In genomic region chr1:166429809-166430431, GRCm38 (mm10) we compare ENCODE assay signal across 9 mouse cellular contexts. TPM values are rescaled to one million over a fixed set of nuclear protein-coding genes. Genes with fewer than 3 reads are reported as not detected.
A peak's percentile ranks its signal among the peaks of the same experiment; 100 is the strongest.
DNase-seq lines count a peak whose midpoint lies in the region; ATAC-seq and TF ChIP-seq lines count a peak whose summit lies in the region.
"Had no signal": no experiment of that assay in that cellular context is flagged by ENCODE, and none has a peak within 500 bp of the region (broad histone marks: within the 10 kb centered on the region; RNA-seq: fewer than 3 reads in every experiment).

No protein-coding gene starts in this region.

- no peaks in the 10 kb centered on the region for H3K9me3 ChIP-seq in hindbrain, postnatal 0 days (ENCODE audit: low read length)
- H3K9me3 ChIP-seq in hindbrain, embryonic 10.5 days: no peaks in the 10 kb centered on the region
- H3K9me3 ChIP-seq in kidney, embryonic 16.5 days (ENCODE audit: low read length): no peaks in the 10 kb centered on the region
- H3K9me3 ChIP-seq: neural tube, embryonic 12.5 days had no signal

- no peak for TF ChIP-seq POLR2A in cortical plate, adult 2 months (IDR thresholded peaks at IDR 0.05; ENCODE audit: extremely low read depth, insufficient read depth, low read length)

- H3K36me3 ChIP-seq in hindbrain, postnatal 0 days (ENCODE audit: insufficient read depth, low read length): no peaks in the 10 kb centered on the region
- H3K36me3 ChIP-seq in hindbrain, embryonic 10.5 days: no peaks in the 10 kb centered on the region
- H3K36me3 ChIP-seq in kidney, embryonic 16.5 days (ENCODE audit: insufficient read depth, low read length): no peaks in the 10 kb centered on the region
- H3K36me3 ChIP-seq: neural tube, embryonic 12.5 days had no signal

- WGBS in hindbrain, postnatal 0 days: 55% methylated on average over 10 of the region's 10 CpGs
- 74% methylated on average over 10 of the region's 10 CpGs for WGBS in hindbrain, embryonic 10.5 days
- 47% methylated on average over 10 of the region's 10 CpGs for WGBS in kidney, embryonic 16.5 days

- ATAC-seq in hindbrain, postnatal 0 days: no peak
- no peak for ATAC-seq in kidney, embryonic 16.5 days (ENCODE audit: low FRiP score, low TSS enrichment)

- no peaks in the 10 kb centered on the region for H3K4me1 ChIP-seq in hindbrain, postnatal 0 days (ENCODE audit: insufficient read depth, low read length)
- H3K4me1 ChIP-seq in hindbrain, embryonic 10.5 days (replicated peaks): no peaks in the 10 kb centered on the region
- H3K4me1 ChIP-seq in cortical plate, adult 2 months (ENCODE audit: control insufficient read depth, insufficient read depth, low read length): peaks cover 3% of the 10 kb centered on the region; the same call in 1 of the 2 replicates
- no peaks in the 10 kb centered on the region for H3K4me1 ChIP-seq in kidney, embryonic 16.5 days (ENCODE audit: insufficient read depth, low read length)
- H3K4me1 ChIP-seq: neural tube, embryonic 12.5 days had no signal

- no peak for TF ChIP-seq CTCF in hindbrain, postnatal 0 days (IDR thresholded peaks at IDR 0.05; ENCODE audit: low read depth)
- TF ChIP-seq CTCF in cortical plate, adult 2 months (IDR thresholded peaks at IDR 0.05; ENCODE audit: extremely low read depth, insufficient read depth, low read length): no peak

- no peaks in the 10 kb centered on the region for H3K27me3 ChIP-seq in hindbrain, postnatal 0 days (ENCODE audit: insufficient read depth, low read length)
- no peaks in the 10 kb centered on the region for H3K27me3 ChIP-seq in hindbrain, embryonic 10.5 days (ENCODE audit: insufficient read depth, poor library complexity, severe bottlenecking)
- no peaks in the 10 kb centered on the region for H3K27me3 ChIP-seq in kidney, embryonic 16.5 days (ENCODE audit: insufficient read depth, low read length)
- H3K27me3 ChIP-seq: neural tube, embryonic 12.5 days had no signal

- no peak overlapping the region for H3K27ac ChIP-seq in hindbrain, postnatal 0 days
- H3K27ac ChIP-seq in hindbrain, embryonic 10.5 days: no peak overlapping the region
- H3K27ac ChIP-seq in cortical plate, adult 2 months (ENCODE audit: insufficient read depth, low read length): no peak overlapping the region
- no peak overlapping the region for H3K27ac ChIP-seq in kidney, embryonic 16.5 days (ENCODE audit: low read length)
- H3K27ac ChIP-seq: neural tube, embryonic 12.5 days had no signal

- DNase-seq in hindbrain, postnatal 0 days (ENCODE audit: low spot score): peak; percentile 6
- no peak for DNase-seq in hindbrain, embryonic 10.5 days (ENCODE audit: low spot score)
- DNase-seq in lung, postnatal 36 days: peak; percentile 44
- DNase-seq in T-cell, adult 2 months (ENCODE audit: low spot score): no peak
- no peak for DNase-seq in adrenal gland, adult 18-20 months (ENCODE audit: low spot score in 2 of 2)
- DNase-seq in urinary bladder, adult 2 months (ENCODE audit: low spot score): no peak

- no peak overlapping the region for H3K4me3 ChIP-seq in hindbrain, postnatal 0 days (ENCODE audit: low read length)
- H3K4me3 ChIP-seq in hindbrain, embryonic 10.5 days: no peak overlapping the region
- peak overlapping the region; percentile 8; the same call in 1 of the 2 replicates for H3K4me3 ChIP-seq in cortical plate, adult 2 months (ENCODE audit: insufficient read depth, low read length)
- peak overlapping the region; percentile 9; the same call in 1 of the 2 replicates for H3K4me3 ChIP-seq in kidney, embryonic 16.5 days (ENCODE audit: low read length)
- H3K4me3 ChIP-seq: neural tube, embryonic 12.5 days had no signal

- H3K4me2 ChIP-seq in hindbrain, postnatal 0 days (ENCODE audit: low read depth, low read length): no peak overlapping the region
- peak overlapping the region; percentile 34 for H3K4me2 ChIP-seq in kidney, embryonic 16.5 days (replicated peaks; ENCODE audit: low read depth, low read length)
- H3K4me2 ChIP-seq: neural tube, embryonic 12.5 days had no signal

- H3K9ac ChIP-seq in hindbrain, postnatal 0 days (replicated peaks; ENCODE audit: low read length): no peak overlapping the region
- no peak overlapping the region for H3K9ac ChIP-seq in kidney, embryonic 16.5 days (replicated peaks; ENCODE audit: low read length)
- H3K9ac ChIP-seq: neural tube, embryonic 12.5 days had no signal

RNA-seq across cellular contexts. Expression of gene Pogk, which starts 20.3 kb away (rescaled TPM):
- 71.0 and 83.0 TPM in 2 replicates for total RNA-seq in hindbrain, postnatal 0 days (2014; rRNA removed)
- 18.9 and 19.3 TPM in 2 replicates for polyA plus RNA-seq in hindbrain, postnatal 0 days (2015; fragmentation: Nextera tagmentation; extraction: Ambion mirVana)
- polyA plus RNA-seq in hindbrain, embryonic 10.5 days (2016; fragmentation: Nextera tagmentation; extraction: Ambion mirVana): 27.7 and 33.2 TPM in 2 replicates
- polyA plus RNA-seq in cortical plate, adult 2 months (2012; rRNA removed): 26.2 TPM in 2 replicates
- polyA plus RNA-seq in kidney, embryonic 16.5 days (2015; fragmentation: Nextera tagmentation; extraction: Ambion mirVana): 14.9 and 16.7 TPM in 2 replicates
- 10 to 100 TPM; 40.7 to 40.9 TPM for total RNA-seq in adrenal gland, adult 18-20 months (2021)
- 10.4 and 10.5 TPM in 2 replicates for polyA plus RNA-seq in urinary bladder, adult 2 months (2012; rRNA removed)

RNA-seq across cellular contexts. Expression of gene Tada1, which starts 51.0 kb away (rescaled TPM):
- total RNA-seq in hindbrain, postnatal 0 days (2014; rRNA removed): 38.6 and 51.5 TPM in 2 replicates
- 52.7 and 55.7 TPM in 2 replicates for polyA plus RNA-seq in hindbrain, postnatal 0 days (2015; fragmentation: Nextera tagmentation; extraction: Ambion mirVana)
- polyA plus RNA-seq in hindbrain, embryonic 10.5 days (2016; fragmentation: Nextera tagmentation; extraction: Ambion mirVana): 58.7 and 60.3 TPM in 2 replicates
- polyA plus RNA-seq in cortical plate, adult 2 months (2012; rRNA removed): 42.5 and 43.2 TPM in 2 replicates
- polyA plus RNA-seq in kidney, embryonic 16.5 days (2015; fragmentation: Nextera tagmentation; extraction: Ambion mirVana): 66.3 TPM in 2 replicates
- 10 to 100 TPM; 18.1 to 19.6 TPM for total RNA-seq in adrenal gland, adult 18-20 months (2021)
- polyA plus RNA-seq in urinary bladder, adult 2 months (2012; rRNA removed): 20.7 and 24.5 TPM in 2 replicates

Comparison
In these comparisons a context has a peak if more than half of its experiments do, and no peak if none do; other contexts are left out.
1. DNase-seq: peak in hindbrain, postnatal 0 days (single experiment) and lung, postnatal 36 days (single experiment); none in hindbrain, embryonic 10.5 days (single experiment), T-cell, adult 2 months (single experiment), adrenal gland, adult 18-20 months (0 of 2) and urinary bladder, adult 2 months (single experiment).
2. H3K4me3 ChIP-seq: peak in cortical plate, adult 2 months (single experiment) and kidney, embryonic 16.5 days (single experiment); none in hindbrain, postnatal 0 days (single experiment) and hindbrain, embryonic 10.5 days (single experiment).